Mouse (Mus musculus): ENCODE data around the gene Ggn.
A peak's percentile ranks its signal among the peaks of the same experiment; 100 is the strongest.
"Not testable (repeated sequence)": the region's sequence is repeated elsewhere in the genome, so short reads cannot be mapped to it uniquely, and the experiment has no call there.

Ggn gene

GRCm38 (mm10) chr7:29162750-29163525, 7.1 kb upstream of the Ggn start:
- no peak for DNase-seq

DNA sequence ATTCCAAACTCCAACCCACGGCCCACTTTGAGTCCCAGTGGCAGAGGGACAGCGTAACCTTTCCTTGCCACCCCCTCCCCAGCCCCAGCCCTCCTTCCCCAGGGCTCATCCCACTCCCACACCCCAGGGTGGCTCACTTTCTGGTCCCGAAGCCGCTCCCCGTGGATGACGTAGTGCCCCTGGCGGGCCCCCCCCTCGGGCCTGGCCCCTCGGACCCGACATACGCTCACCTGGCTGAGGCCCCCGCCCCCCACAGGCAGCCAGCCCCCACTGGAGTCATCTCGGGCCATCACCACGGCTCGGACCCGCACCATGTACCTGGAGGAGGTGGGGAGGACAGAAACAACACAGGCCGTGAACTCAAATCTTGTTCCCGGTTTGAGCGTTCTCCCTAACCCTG, 2.4 kb upstream of the Ggn start:
- no peak for DNase-seq

DNA sequence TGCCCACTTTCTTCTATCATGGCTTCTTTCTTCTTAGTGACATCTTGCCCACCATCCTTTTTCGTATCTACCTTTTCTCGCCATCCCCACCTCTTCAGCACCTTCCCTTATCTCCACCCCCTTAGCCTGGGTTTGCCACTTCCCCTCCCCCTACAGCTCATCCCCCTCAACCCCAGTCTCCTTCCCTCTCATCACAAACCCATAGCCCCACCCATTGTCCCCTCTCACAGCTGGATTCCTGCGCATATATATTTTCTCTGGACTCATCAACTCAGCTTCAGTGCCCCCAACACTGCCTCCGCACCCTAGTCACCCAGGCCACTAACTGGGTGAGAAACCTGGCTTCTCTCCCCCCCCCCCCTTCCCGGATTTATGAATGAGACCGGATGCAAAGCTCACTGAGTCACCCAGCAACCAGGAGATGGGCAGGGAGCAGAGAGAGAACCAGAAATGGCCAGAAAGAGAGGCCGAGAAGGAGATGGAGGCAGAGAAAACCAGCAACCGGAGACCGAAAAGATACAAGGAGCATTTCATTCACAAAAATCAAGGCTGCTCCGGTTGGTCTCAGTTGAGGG, 1.8 kb upstream of the Ggn start:
- no peak for DNase-seq

DNA sequence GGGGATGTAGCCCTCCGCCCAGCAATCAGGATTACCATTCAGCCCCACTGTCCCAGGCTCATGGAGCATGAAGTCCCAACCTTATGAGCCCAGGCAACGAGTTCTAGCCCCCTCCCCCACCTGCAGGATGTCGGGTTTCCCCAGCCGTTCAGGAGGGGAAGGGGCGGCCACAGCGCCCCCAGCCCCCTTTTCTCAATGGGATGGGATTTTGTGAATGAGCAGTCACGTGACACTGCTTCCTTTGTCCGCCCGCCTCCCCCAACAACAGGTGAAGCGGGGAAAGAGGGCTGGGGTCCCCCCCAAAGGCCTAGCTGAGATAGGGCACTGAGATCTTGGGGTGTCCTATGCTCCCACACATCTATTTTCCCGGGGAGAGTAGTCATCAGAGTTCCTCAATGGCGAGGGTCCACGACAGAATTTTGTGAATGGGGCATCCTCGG, 1.2 kb upstream of the Ggn start:
- peak; percentile 37 for DNase-seq

DNA sequence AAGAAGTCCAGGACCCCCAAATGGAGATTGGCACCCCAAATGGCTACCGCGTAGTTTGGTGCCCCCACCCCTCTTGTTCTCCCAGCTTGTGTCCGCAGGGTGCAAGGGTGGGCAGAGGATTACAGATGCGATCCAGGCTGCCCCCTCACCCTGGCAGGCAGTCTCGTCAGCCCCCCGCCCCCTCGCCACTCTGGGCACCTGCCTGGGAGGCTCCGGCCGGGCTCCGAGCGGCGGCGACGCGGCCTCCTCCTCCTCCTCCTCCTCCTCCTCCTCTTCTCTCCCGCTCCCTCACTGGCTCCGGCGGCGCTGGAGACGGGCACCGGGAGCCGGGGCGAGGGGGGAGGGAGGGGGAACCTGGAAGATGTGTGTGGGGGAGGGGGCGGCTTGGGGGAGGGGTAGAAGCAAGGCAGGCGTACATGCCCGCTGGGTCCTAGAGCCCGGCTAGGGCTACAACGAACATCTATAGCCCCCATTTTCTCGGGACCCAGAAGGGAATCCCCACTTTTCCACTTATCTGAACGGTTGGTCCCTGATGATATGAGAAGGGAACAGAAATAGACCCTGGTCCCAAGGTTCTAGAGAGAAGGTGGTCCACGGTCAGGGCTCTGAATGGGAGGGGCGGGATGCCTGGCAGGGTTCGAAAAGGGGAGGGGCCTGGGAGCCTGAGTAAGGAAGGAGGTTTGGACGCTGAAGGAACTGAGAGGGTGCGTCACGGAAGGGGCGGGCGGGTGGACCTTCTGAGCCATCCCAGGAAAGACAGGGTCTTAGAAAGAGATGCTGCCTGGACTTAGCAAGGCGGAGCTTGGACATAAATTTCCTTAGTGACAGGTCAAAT, 562 bp upstream of the Ggn start:
- peak; percentile 80 for DNase-seq

GRCm38 (mm10) chr7:29170755-29171561, 948 bp downstream of the Ggn start:
- DNase-seq = peak; percentile 26

DNA sequence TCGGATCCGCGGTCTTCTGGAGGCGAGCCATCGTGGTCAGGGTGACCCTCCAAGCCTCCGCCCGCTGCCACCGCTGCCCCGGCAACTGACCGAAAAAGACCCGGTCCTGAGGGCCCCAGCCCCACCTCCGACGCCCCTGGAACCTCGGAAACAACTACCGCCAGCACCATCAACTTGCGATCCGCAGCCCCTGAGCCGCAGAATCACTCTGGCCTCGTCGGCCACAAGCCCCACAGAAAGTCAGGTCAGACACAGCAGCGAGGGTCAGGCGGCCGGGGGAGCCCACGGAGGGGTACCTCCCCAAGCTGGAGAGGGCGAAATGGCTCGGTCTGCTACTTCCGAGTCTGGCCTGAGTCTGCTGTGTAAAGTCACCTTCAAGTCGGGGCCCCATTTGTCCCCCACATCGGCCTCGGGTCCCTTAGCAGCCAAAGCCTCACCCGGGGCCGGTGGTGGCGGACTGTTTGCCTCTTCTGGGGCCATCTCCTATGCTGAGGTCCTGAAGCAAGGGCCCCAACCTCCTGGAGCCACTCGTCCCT, 1.6 kb downstream of the Ggn start:
- no peak for DNase-seq

GRCm38 (mm10) chr7:29172390-29173016, 2.5 kb downstream of the Ggn start:
- no peak for DNase-seq

DNA sequence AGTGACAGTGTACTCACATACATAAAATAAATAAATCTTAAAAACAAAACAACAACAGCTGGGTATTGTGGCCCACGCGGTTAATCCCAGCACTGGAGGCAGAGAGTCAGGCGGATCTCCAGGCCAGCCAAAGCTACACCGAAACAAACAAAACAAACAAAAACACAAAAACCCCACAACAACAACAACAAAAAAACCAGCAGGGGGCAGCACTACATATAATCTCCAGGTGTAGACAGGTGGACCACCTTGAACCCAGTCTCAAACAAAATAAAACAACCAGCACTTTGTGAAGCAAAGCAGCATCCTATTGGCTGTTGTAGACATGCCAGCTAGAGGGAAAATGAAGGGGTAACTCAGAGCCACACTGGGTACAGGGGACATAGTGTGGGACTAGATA, 8.1 kb downstream of the Ggn start:
- DNase-seq = no peak

GRCm38 (mm10) chr7:29179323-29179722, 9.3 kb downstream of the Ggn start:
- DNase-seq = no peak

- DNase-seq = peak; percentile 92
These were observed 10.3 kb downstream of the Ggn start, which contains the start of gene Psmd8 for GRCm38 (mm10) chr7:29180077-29180853. Psmd8 (minus strand) TSS chr7:29180701.

- no peak for DNase-seq
These were observed 10.8 kb downstream of the Ggn start for GRCm38 (mm10) chr7:29180854-29181236.

DNA sequence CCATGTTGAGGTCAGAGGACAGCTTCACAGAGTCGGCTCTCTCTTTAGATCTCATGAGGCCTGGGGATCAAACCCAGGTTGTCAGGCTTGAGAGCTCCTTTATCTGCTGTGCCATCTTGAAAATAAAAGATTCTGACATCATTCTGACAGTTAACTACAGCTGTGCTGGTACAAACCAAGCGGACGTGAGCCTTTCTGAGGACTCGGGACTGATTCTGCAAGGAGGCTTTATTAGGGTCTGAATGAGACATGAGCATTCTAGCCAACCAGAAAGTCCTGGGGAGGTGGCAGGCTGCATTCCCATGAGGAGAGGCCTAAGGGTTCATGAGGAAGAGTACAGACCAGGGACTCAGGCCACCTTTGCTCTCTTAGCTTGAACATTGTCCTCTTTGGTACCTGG, 11.3 kb downstream of the Ggn start:
- not testable (repeated sequence) for DNase-seq

GRCm38 (mm10) chr7:29194230-29194629, 24.2 kb downstream of the Ggn start:
- DNase-seq = not testable (repeated sequence)

DNA sequence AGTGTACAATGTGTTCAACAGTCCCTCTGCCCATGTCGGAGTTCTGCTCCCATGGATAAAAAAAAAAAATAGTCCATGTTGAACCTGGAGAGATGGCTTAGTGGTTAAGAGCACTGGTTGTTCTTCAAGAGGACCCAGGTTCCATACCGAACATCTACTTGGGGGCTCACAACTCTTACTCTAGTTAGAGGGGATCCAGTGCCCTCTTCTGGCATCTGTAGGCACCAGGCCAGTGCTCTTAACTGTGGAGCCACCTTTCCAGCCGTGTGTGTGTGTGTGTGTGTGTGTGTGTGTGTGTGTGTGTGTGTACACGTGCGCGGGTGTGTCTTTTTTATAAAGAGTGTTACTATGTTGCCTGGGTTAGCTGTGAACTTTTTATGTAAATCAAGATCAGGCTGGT, 32.6 kb downstream of the Ggn start:
- DNase-seq = no peak

GRCm38 (mm10) chr7:29211013-29211412, 41.0 kb downstream of the Ggn start:
- DNase-seq = not testable (repeated sequence)

GRCm38 (mm10) chr7:29211415-29212198, 41.6 kb downstream of the Ggn start:
- peak; percentile 56 for DNase-seq

GRCm38 (mm10) chr7:29212199-29212765, 42.3 kb downstream of the Ggn start:
- no peak for DNase-seq

- not testable (repeated sequence) for DNase-seq
These were observed 43.0 kb downstream of the Ggn start for GRCm38 (mm10) chr7:29212775-29213560.

Data from right cerebral cortex, postnatal 14 days (tissue).